Mouse (Mus musculus): ENCODE measurements around the gene Cpeb2. TPM values are rescaled to one million over a fixed set of nuclear protein-coding genes. Genes with fewer than 3 reads are reported as not detected.

Gene Cpeb2
- polyA plus RNA-seq, 1 experiment from 2014 or later: 12.9 TPM

- no peak overlapping the region for H3K4me3 ChIP-seq
Observed at GRCm38 (mm10) chr5:43337212-43337611, 104.2 kb downstream of the Cpeb2 start.

GRCm38 (mm10) chr5:43338771-43339475, 106.0 kb downstream of the Cpeb2 start:
- no peak overlapping the region for H3K4me2 ChIP-seq
- 37% methylated on average over 10 of the region's 10 CpGs for whole genome bisulfite sequencing
- H3K27me3 ChIP-seq: no peaks in the 10 kb centered on the region
- H3K9ac ChIP-seq: no peak overlapping the region
- peak overlapping the region; percentile 49; the same call in 1 of the 2 replicates for H3K27ac ChIP-seq (replicated peaks)
- peak; percentile 87 for ATAC-seq (ENCODE audit: low read depth)
- H3K4me3 ChIP-seq: no peak overlapping the region
- peaks cover 3% of the 10 kb centered on the region; the same call in 1 of the 2 replicates for H3K4me1 ChIP-seq (replicated peaks)
- no peaks in the 10 kb centered on the region for H3K9me3 ChIP-seq
- H3K36me3 ChIP-seq: no peaks in the 10 kb centered on the region

More at GRCm38 (mm10) chr5:43337212-43337611, 104.2 kb downstream of the Cpeb2 start:
- H3K4me2 ChIP-seq: no peak overlapping the region
- H3K9ac ChIP-seq: no peak overlapping the region
- 85% methylated on average over 1 of the region's 1 CpGs for WGBS
- no peaks in the 10 kb centered on the region for H3K36me3 ChIP-seq
- H3K27me3 ChIP-seq: no peaks in the 10 kb centered on the region
- H3K4me1 ChIP-seq (replicated peaks): peaks cover 3% of the 10 kb centered on the region; the same call in 1 of the 2 replicates
- ATAC-seq (ENCODE audit: low read depth): no peak
- H3K27ac ChIP-seq (replicated peaks): no peak overlapping the region
- H3K9me3 ChIP-seq: no peaks in the 10 kb centered on the region

All from neural tube, embryonic 13.5 days (tissue).